In the genomic region with DNA sequence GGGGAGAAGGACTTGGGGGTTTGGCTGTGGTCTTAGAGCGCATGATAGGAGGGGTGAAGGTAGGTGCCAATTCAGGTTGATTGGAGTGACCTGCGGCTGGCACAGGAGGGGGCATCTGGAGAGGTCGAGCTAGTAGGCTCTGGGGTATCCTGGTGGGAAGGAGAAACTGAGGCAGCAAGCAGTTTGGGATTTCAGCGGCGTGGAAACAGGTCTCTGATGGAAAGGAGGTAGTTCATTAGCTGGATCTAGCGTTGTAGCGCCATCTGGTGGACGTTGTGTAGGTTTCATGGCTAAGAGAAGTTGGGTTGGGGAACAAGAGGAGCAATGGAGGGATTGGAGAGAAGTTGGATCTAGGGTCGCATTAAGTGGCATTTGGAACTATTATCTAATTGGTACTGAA, we compare ENCODE assay signal across 7 mouse cellular contexts. TPM values are rescaled to one million over a fixed set of nuclear protein-coding genes. Genes with fewer than 3 reads are reported as not detected.
A peak's percentile ranks its signal among the peaks of the same experiment; 100 is the strongest.
DNase-seq lines count a peak whose midpoint lies in the region; ATAC-seq and TF ChIP-seq lines count a peak whose summit lies in the region.

No protein-coding gene starts in this region.

- no peak overlapping the region for H3K4me3 ChIP-seq in intestine, embryonic 14.5 days (ENCODE audit: low read depth, low read length)
- no peak overlapping the region for H3K4me3 ChIP-seq in intestine, embryonic 15.5 days (replicated peaks)
- H3K4me3 ChIP-seq in small intestine, adult 2 months (ENCODE audit: low read depth, low read length) = no peak overlapping the region

- no peaks in the 10 kb centered on the region for H3K36me3 ChIP-seq in intestine, embryonic 14.5 days (ENCODE audit: control insufficient read depth, insufficient read depth, low read length)
- no peaks in the 10 kb centered on the region for H3K36me3 ChIP-seq in intestine, embryonic 15.5 days
- H3K36me3 ChIP-seq in small intestine, adult 2 months (ENCODE audit: control insufficient read depth, insufficient read depth, low read length) = peaks cover 8% of the 10 kb centered on the region; the same call in 1 of the 2 replicates

- DNase-seq in intestine, embryonic 14.5 days (ENCODE audit: low spot score) = peak; percentile 70
- peak; percentile 65 for DNase-seq in urinary bladder, postnatal 14 days (ENCODE audit: low spot score)
- DNase-seq in urinary bladder, postnatal 10 days (ENCODE audit: low spot score) = no peak
- peak; percentile 77 for DNase-seq in brain, embryonic 14.5 days (ENCODE audit: low read depth)
- DNase-seq in kidney, postnatal 36 days = peak; percentile 38 to 83

- peaks cover 5% of the 10 kb centered on the region; the same call in 1 of the 2 replicates for H3K4me1 ChIP-seq in intestine, embryonic 14.5 days (replicated peaks; ENCODE audit: control insufficient read depth, insufficient read depth, low read length)
- H3K4me1 ChIP-seq in intestine, embryonic 15.5 days (replicated peaks) = peaks cover 7% of the 10 kb centered on the region; the same call in 1 of the 2 replicates
- peaks cover 2% of the 10 kb centered on the region; the same call in 1 of the 2 replicates for H3K4me1 ChIP-seq in small intestine, adult 2 months (ENCODE audit: control insufficient read depth, insufficient read depth, insufficient read length, low read length)

- 81% methylated on average over 9 of the region's 9 CpGs for WGBS in intestine, embryonic 14.5 days
- 78% methylated on average over 9 of the region's 9 CpGs for WGBS in intestine, embryonic 15.5 days
- WGBS in small intestine, adult 2 months = 68% methylated on average over 9 of the region's 9 CpGs

- no peak overlapping the region for H3K27ac ChIP-seq in intestine, embryonic 14.5 days (ENCODE audit: low read depth)
- no peak overlapping the region for H3K27ac ChIP-seq in intestine, embryonic 15.5 days
- H3K27ac ChIP-seq in small intestine, adult 2 months (ENCODE audit: insufficient read depth, low read depth, low read length) = no peak overlapping the region

- H3K27me3 ChIP-seq in intestine, embryonic 14.5 days (replicated peaks; ENCODE audit: control insufficient read depth, insufficient read depth, low read length) = no peaks in the 10 kb centered on the region
- H3K27me3 ChIP-seq in intestine, embryonic 15.5 days (replicated peaks) = no peaks in the 10 kb centered on the region
- no peaks in the 10 kb centered on the region for H3K27me3 ChIP-seq in small intestine, adult 2 months (ENCODE audit: control insufficient read depth, insufficient read depth, low read length)

- no peak overlapping the region for H3K9ac ChIP-seq in intestine, embryonic 14.5 days (ENCODE audit: low read length)
- no peak overlapping the region for H3K9ac ChIP-seq in intestine, embryonic 15.5 days

- no peak overlapping the region for H3K4me2 ChIP-seq in intestine, embryonic 14.5 days (ENCODE audit: low read length)
- no peak overlapping the region for H3K4me2 ChIP-seq in intestine, embryonic 15.5 days (replicated peaks)

- no peak for TF ChIP-seq POLR2A in brain, embryonic 14.5 days (IDR thresholded peaks at IDR 0.05; ENCODE audit: borderline replicate concordance, extremely low read depth, insufficient read depth, insufficient read length, poor library complexity, severe bottlenecking)
- no peak for TF ChIP-seq POLR2A in small intestine, adult 2 months (IDR thresholded peaks at IDR 0.05; ENCODE audit: low read depth, low read length)

- peak; percentile 72; the same call in 1 of the 2 replicates for TF ChIP-seq CTCF in brain, embryonic 14.5 days (IDR thresholded peaks at IDR 0.05; ENCODE audit: borderline replicate concordance, extremely low read depth, insufficient read depth, insufficient read length)
- TF ChIP-seq CTCF in small intestine, adult 2 months (IDR thresholded peaks at IDR 0.05; ENCODE audit: extremely low read depth, insufficient read length, insufficient replicate concordance, low read depth, low read length) = peak; percentile 65; the same call in 1 of the 2 replicates

- ATAC-seq in intestine, embryonic 14.5 days (replicated peaks; ENCODE audit: low FRiP score, low TSS enrichment, low read depth) = no peak
- ATAC-seq in intestine, embryonic 15.5 days = no peak

- H3K9me3 ChIP-seq in intestine, embryonic 14.5 days (ENCODE audit: control insufficient read depth, low read length) = peaks cover 6% of the 10 kb centered on the region; the same call in 1 of the 2 replicates
- no peaks in the 10 kb centered on the region for H3K9me3 ChIP-seq in intestine, embryonic 15.5 days

RNA-seq across cellular contexts. Expression of a gene that starts 7.3 kb away (rescaled TPM):
- polyA plus RNA-seq in intestine, embryonic 14.5 days (2014; fragmentation: Nextera tagmentation; extraction: Ambion mirVana) = not detected in 2 replicates
- 0.45 and 0.97 TPM in 2 replicates for polyA plus RNA-seq in intestine, embryonic 15.5 days (2015; fragmentation: Nextera tagmentation; extraction: Ambion mirVana)
- not detected in 2 replicates for polyA plus RNA-seq in brain, embryonic 14.5 days (2012; rRNA removed)
- polyA plus RNA-seq in small intestine, adult 2 months (2012; rRNA removed) = 13.9 and 8,604 TPM in 2 replicates

RNA-seq across cellular contexts. Expression of a gene that starts 21.3 kb away (rescaled TPM):
- 59.4 and 75.6 TPM in 2 replicates for polyA plus RNA-seq in intestine, embryonic 14.5 days (2014; fragmentation: Nextera tagmentation; extraction: Ambion mirVana)
- polyA plus RNA-seq in intestine, embryonic 15.5 days (2015; fragmentation: Nextera tagmentation; extraction: Ambion mirVana) = 136 and 138 TPM in 2 replicates
- polyA plus RNA-seq in brain, embryonic 14.5 days (2012; rRNA removed) = 72.6 and 78.7 TPM in 2 replicates
- 188 and 423 TPM in 2 replicates for polyA plus RNA-seq in small intestine, adult 2 months (2012; rRNA removed)

RNA-seq across cellular contexts. Expression of a gene that starts 27.5 kb away (rescaled TPM):
- 6.9 TPM in 1 of 2 replicates, not detected in the other for polyA plus RNA-seq in intestine, embryonic 14.5 days (2014; fragmentation: Nextera tagmentation; extraction: Ambion mirVana)
- 131 and 571 TPM in 2 replicates for polyA plus RNA-seq in intestine, embryonic 15.5 days (2015; fragmentation: Nextera tagmentation; extraction: Ambion mirVana)
- polyA plus RNA-seq in brain, embryonic 14.5 days (2012; rRNA removed) = 0.19 and 0.21 TPM in 2 replicates
- 124 and 65,009 TPM in 2 replicates for polyA plus RNA-seq in small intestine, adult 2 months (2012; rRNA removed)

Comparison
In these comparisons a context has a peak if more than half of its experiments do, and no peak if none do; other contexts are left out.
1. RNA of a gene that starts 27.5 kb away (polyA plus RNA-seq): 131 to 571 TPM in intestine, embryonic 15.5 days and 124 to 65,009 TPM in small intestine, adult 2 months; 6.9 TPM in intestine, embryonic 14.5 days and 0.19 to 0.21 TPM in brain, embryonic 14.5 days; every median in the first group is over 10 times any median in the second.